Mouse (Mus musculus) cerebellum, adult 2 months (tissue): ENCODE data around the gene Rgs12.

Experiments
- CTCF ChIP-seq: fragments of 200-500 bp; IDR thresholded peaks from 2 replicates; pipeline ENCODE4 v1.5.1; 2011; ENCODE audit warnings: low read depth, mild to moderate bottlenecking, control low read depth, low read length, moderate library complexity, borderline replicate concordance; ENCODE audit not compliant: insufficient read depth
- POLR2A ChIP-seq: fragments of 200-500 bp; IDR thresholded peaks from 2 replicates; pipeline ENCODE4 v1.6.1; 2011; ENCODE audit warnings: low read length, control low read depth, borderline replicate concordance; ENCODE audit not compliant: insufficient read depth

DNA sequence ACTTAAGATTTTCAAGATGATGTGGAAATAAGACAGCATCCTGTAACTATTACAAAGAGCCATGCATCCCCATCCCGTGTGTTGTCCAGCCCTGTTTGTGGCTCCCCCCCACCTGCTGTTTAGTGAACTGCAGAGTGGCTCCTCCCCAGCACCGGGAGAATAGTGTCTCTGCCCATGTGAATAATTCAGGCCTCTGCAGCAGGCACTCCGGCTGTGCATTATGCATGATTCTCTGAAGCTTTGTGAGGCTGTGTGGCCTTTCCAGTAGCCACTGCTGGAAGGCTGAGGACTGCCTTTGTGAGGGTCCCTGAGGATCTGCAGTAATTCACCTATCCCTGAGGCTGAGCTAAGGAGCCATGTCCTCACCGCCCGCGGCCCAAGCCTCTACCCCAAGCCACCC is 64.8 kb downstream of the Rgs12 start:
- TF ChIP-seq CTCF: no peak
- TF ChIP-seq POLR2A: no peak
